Mouse (Mus musculus) kidney, postnatal 36 days (tissue): Measurements from ENCODE around the gene Tekt1.

Experiments used
- DNase-seq, 2 experiments: peaks; one replicate each; pipeline ENCODE4 v3.0.0; 2021 to 2022; ENCODE audit warnings: mixed read lengths in 2 of 2

The Tekt1 gene

GRCm38 (mm10) chr11:72342549-72343237 is 19.5 kb downstream of the Tekt1 start:
- DNase-seq: peak; percentile 71 to 77

- no peak for DNase-seq
These were observed 22.5 kb downstream of the Tekt1 start for GRCm38 (mm10) chr11:72339716-72340115.

- peak; percentile 50 to 57 for DNase-seq
These were observed 23.8 kb downstream of the Tekt1 start for GRCm38 (mm10) chr11:72338437-72338871.

GRCm38 (mm10) chr11:72336726-72337125 is 25.5 kb downstream of the Tekt1 start:
- no peak for DNase-seq

- DNase-seq: no peak
These were observed 27.6 kb downstream of the Tekt1 start for GRCm38 (mm10) chr11:72334653-72335052.

- no peak for DNase-seq
These were observed 29.1 kb downstream of the Tekt1 start for GRCm38 (mm10) chr11:72332951-72333667.

GRCm38 (mm10) chr11:72325701-72326100 is 36.5 kb downstream of the Tekt1 start:
- no peak for DNase-seq

- peak in 1 of 2 experiments; percentile 74 for DNase-seq
These were observed 37.8 kb downstream of the Tekt1 start for GRCm38 (mm10) chr11:72324431-72324830.

GRCm38 (mm10) chr11:72318026-72318425 is 44.2 kb downstream of the Tekt1 start:
- DNase-seq: no peak

GRCm38 (mm10) chr11:72314151-72314895 is 47.9 kb downstream of the Tekt1 start, which contains the start of gene Fbxo39:
Fbxo39 (plus strand) TSS chr11:72314444.
- DNase-seq: peak in 1 of 2 experiments; percentile 15

- no peak for DNase-seq
These were observed 50.8 kb downstream of the Tekt1 start for GRCm38 (mm10) chr11:72311355-72312001.

- no peak for DNase-seq
These were observed 51.8 kb downstream of the Tekt1 start for GRCm38 (mm10) chr11:72310491-72310890.

- DNase-seq: no peak
These were observed 53.3 kb downstream of the Tekt1 start for GRCm38 (mm10) chr11:72308982-72309381.

GRCm38 (mm10) chr11:72307461-72307860 is 54.8 kb downstream of the Tekt1 start:
- no peak for DNase-seq

GRCm38 (mm10) chr11:72302230-72302629 is 60.0 kb downstream of the Tekt1 start:
- peak; percentile 67 to 76 for DNase-seq

GRCm38 (mm10) chr11:72301334-72301733 is 60.9 kb downstream of the Tekt1 start, which contains the start of gene Xaf1:
Xaf1 (plus strand) TSS chr11:72301629.
- DNase-seq: peak; percentile 76 to 79
